Mouse (Mus musculus): ENCODE data around the gene Foxe1. TPM values are rescaled to one million over a fixed set of nuclear protein-coding genes. Genes with fewer than 3 reads are reported as not detected.
A peak's percentile ranks its signal among the peaks of the same experiment; 100 is the strongest.

Foxe1 gene
- polyA plus RNA-seq, 1 experiment from 2014 or later: not detected

DNA sequence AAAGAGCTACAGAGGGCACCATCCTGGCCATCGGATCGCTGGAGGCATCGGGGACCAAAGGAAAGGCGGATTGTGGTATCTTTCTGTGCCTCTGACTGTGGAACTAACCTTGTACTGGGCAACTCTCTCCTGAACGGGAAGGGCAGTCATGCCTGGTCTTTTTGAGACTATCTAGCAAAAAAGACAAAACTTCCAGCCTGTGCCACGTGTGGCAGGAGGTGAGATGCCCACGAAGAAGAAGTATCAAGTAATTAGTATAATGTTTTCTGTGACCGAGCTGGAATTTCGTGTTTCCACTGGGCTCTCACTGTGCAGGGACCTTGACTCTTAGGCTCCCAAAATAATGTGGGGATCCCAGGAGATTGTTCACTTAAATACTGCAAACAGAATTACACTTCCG lies 4.4 kb upstream of the Foxe1 start:
- H3K4me2 ChIP-seq (replicated peaks; ENCODE audit: low read depth): no peak overlapping the region
- no peak overlapping the region for H3K27ac ChIP-seq (ENCODE audit: low read depth, low read length)
- peaks cover 73% of the 10 kb centered on the region for H3K27me3 ChIP-seq (replicated peaks; ENCODE audit: control insufficient read depth, insufficient read depth, low read length)
- no peaks in the 10 kb centered on the region for H3K4me1 ChIP-seq (replicated peaks; ENCODE audit: control insufficient read depth, insufficient read depth, low read length)
- H3K36me3 ChIP-seq (ENCODE audit: control insufficient read depth, insufficient read depth): no peaks in the 10 kb centered on the region
- TF ChIP-seq CTCF (IDR thresholded peaks at IDR 0.05; ENCODE audit: low read depth): no peak
- 28% methylated on average over 10 of the region's 10 CpGs for WGBS
- H3K9me3 ChIP-seq (ENCODE audit: control insufficient read depth): no peaks in the 10 kb centered on the region
- no peak for ATAC-seq
- no peak overlapping the region for H3K4me3 ChIP-seq (ENCODE audit: low read depth, low read length)
- no peak overlapping the region for H3K9ac ChIP-seq (ENCODE audit: low read depth, low read length)

- H3K4me2 ChIP-seq (replicated peaks; ENCODE audit: low read depth): no peak overlapping the region
- no peak for TF ChIP-seq CTCF (IDR thresholded peaks at IDR 0.05; ENCODE audit: low read depth)
- H3K9ac ChIP-seq (ENCODE audit: low read depth, low read length): no peak overlapping the region
- H3K27ac ChIP-seq (ENCODE audit: low read depth, low read length): no peak overlapping the region
- no peak overlapping the region for H3K4me3 ChIP-seq (ENCODE audit: low read depth, low read length)
- ATAC-seq: no peak
- 2% methylated on average over 26 of the region's 26 CpGs for WGBS
- no peaks in the 10 kb centered on the region for H3K9me3 ChIP-seq (ENCODE audit: control insufficient read depth)
- peaks cover 78% of the 10 kb centered on the region for H3K27me3 ChIP-seq (replicated peaks; ENCODE audit: control insufficient read depth, insufficient read depth, low read length)
- no peaks in the 10 kb centered on the region for H3K4me1 ChIP-seq (replicated peaks; ENCODE audit: control insufficient read depth, insufficient read depth, low read length)
- H3K36me3 ChIP-seq (ENCODE audit: control insufficient read depth, insufficient read depth): no peaks in the 10 kb centered on the region
Observed at GRCm38 (mm10) chr4:46339584-46339983, 3.8 kb upstream of the Foxe1 start.

GRCm38 (mm10) chr4:46341831-46342680 lies 1.4 kb upstream of the Foxe1 start:
- Histone ChIP-seq H3K27me3 (replicated peaks; ENCODE audit: control insufficient read depth, insufficient read depth, low read length) (peaks cover 93% of the 10 kb centered on the region), H3K4me2 (replicated peaks; ENCODE audit: low read depth) (no peak overlapping the region), H3K9me3 (ENCODE audit: control insufficient read depth) (no peaks in the 10 kb centered on the region), H3K4me3 (ENCODE audit: low read depth, low read length) (no peak overlapping the region), H3K9ac (ENCODE audit: low read depth, low read length) (no peak overlapping the region), H3K27ac (ENCODE audit: low read depth, low read length) (no peak overlapping the region), H3K36me3 (ENCODE audit: control insufficient read depth, insufficient read depth) (no peaks in the 10 kb centered on the region), H3K4me1 (replicated peaks; ENCODE audit: control insufficient read depth, insufficient read depth, low read length) (no peaks in the 10 kb centered on the region)
- ATAC-seq: no peak
- 14% methylated on average over 22 of the region's 22 CpGs for WGBS
- TF ChIP-seq CTCF (IDR thresholded peaks at IDR 0.05; ENCODE audit: low read depth): no peak

DNA sequence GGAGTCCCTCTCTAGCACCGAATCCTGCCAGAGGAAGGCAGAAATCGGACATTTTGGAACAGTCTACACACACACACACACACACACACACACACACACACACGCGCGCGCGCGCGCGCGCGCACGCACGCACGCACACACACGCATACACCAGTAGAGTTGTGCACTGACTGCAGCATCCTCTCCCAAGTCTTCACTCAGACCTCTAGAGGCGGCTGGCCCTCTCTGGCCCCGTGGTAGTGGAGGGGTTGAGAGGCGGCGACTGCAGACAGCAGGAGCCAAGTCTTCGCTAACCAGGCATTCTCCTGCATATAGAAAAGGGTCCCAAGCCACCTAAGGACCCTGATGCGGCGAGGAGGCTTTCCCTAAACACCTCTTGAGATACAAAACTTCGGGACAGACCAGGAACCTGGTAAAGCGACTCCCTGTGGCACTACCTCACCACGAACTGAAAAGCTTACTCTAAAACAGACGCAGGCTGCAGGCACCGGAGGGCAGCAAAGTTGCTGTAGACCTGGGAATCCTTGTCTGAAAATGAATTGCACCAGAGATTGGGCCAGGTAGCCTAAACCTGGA lies 610 bp upstream of the Foxe1 start:
- Histone ChIP-seq H3K4me1 (replicated peaks; ENCODE audit: control insufficient read depth, insufficient read depth, low read length) (no peaks in the 10 kb centered on the region), H3K4me3 (ENCODE audit: low read depth, low read length) (no peak overlapping the region), H3K36me3 (ENCODE audit: control insufficient read depth, insufficient read depth) (no peaks in the 10 kb centered on the region), H3K9ac (ENCODE audit: low read depth, low read length) (no peak overlapping the region), H3K27ac (ENCODE audit: low read depth, low read length) (no peak overlapping the region), H3K4me2 (replicated peaks; ENCODE audit: low read depth) (no peak overlapping the region), H3K9me3 (ENCODE audit: control insufficient read depth) (no peaks in the 10 kb centered on the region), H3K27me3 (replicated peaks; ENCODE audit: control insufficient read depth, insufficient read depth, low read length) (peaks cover 96% of the 10 kb centered on the region)
- no peak for TF ChIP-seq CTCF (IDR thresholded peaks at IDR 0.05; ENCODE audit: low read depth)
- ATAC-seq: no peak
- WGBS: under 1% methylated on average over 28 of the region's 28 CpGs

DNA sequence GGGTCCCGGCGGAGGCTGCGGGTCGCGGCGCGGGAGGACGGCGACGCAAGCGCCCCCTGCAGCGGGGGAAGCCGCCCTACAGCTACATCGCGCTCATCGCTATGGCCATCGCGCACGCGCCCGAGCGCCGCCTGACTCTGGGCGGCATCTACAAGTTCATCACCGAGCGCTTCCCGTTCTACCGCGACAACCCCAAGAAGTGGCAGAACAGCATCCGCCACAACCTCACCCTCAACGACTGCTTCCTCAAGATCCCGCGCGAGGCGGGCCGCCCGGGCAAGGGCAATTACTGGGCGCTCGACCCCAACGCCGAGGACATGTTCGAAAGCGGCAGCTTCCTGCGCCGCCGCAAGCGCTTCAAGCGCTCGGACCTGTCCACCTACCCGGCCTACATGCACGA lies 879 bp downstream of the Foxe1 start:
- TF ChIP-seq CTCF (IDR thresholded peaks at IDR 0.05; ENCODE audit: low read depth): peak; percentile 26
- H3K36me3 ChIP-seq (ENCODE audit: control insufficient read depth, insufficient read depth): no peaks in the 10 kb centered on the region
- WGBS: under 1% methylated on average over 51 of the region's 51 CpGs
- H3K4me3 ChIP-seq (ENCODE audit: low read depth, low read length): peak overlapping the region; percentile 45
- H3K27ac ChIP-seq (ENCODE audit: low read depth, low read length): no peak overlapping the region
- no peaks in the 10 kb centered on the region for H3K9me3 ChIP-seq (ENCODE audit: control insufficient read depth)
- peak overlapping the region; percentile 62 for H3K4me2 ChIP-seq (replicated peaks; ENCODE audit: low read depth)
- ATAC-seq: no peak
- H3K27me3 ChIP-seq (replicated peaks; ENCODE audit: control insufficient read depth, insufficient read depth, low read length): peaks cover 99% of the 10 kb centered on the region
- H3K4me1 ChIP-seq (replicated peaks; ENCODE audit: control insufficient read depth, insufficient read depth, low read length): no peaks in the 10 kb centered on the region
- 0 out of 2 replicates have a peak overlapping the region, but pooled peaks have one; percentile 11 for H3K9ac ChIP-seq (ENCODE audit: low read depth, low read length)

DNA sequence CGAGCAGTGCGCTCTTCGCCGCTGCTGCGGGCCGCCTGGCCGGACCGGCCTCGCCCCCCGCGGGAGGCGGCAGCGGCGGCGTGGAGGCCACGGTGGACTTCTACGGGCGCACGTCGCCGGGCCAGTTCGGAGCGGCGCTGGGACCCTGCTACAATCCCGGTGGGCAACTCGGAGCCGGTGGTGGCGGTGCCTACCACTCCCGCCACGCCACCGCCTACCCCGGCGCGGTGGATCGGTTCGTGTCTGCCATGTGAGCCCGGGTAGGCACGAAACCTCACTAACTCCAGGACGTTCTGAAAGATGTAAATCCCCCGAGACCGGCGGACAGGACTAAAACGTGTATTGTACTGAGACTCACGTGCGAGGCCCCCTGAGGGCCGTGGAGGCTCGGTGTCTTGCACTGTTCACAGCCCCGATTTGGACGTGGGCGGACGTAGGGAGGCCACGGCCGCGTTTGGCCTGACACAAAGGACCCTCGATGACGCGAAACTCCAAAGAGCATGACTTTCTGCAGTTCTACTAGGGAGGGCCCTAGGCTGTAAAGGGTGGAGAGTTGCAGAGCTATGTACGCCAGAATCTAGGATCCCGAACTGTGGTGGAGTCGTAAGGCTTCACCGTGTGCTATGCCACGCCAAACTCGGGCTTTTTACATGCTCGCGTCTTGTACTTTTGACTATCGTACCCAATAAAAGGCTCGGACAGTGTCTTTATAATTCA lies 1.8 kb downstream of the Foxe1 start:
- Histone ChIP-seq H3K4me3 (ENCODE audit: low read depth, low read length) (peak overlapping the region; percentile 45), H3K4me2 (replicated peaks; ENCODE audit: low read depth) (peak overlapping the region; percentile 62), H3K27ac (ENCODE audit: low read depth, low read length) (no peak overlapping the region), H3K9ac (ENCODE audit: low read depth, low read length) (no peak overlapping the region), H3K4me1 (replicated peaks; ENCODE audit: control insufficient read depth, insufficient read depth, low read length) (no peaks in the 10 kb centered on the region), H3K27me3 (replicated peaks; ENCODE audit: control insufficient read depth, insufficient read depth, low read length) (peaks cover 99% of the 10 kb centered on the region), H3K9me3 (ENCODE audit: control insufficient read depth) (no peaks in the 10 kb centered on the region), H3K36me3 (ENCODE audit: control insufficient read depth, insufficient read depth) (no peaks in the 10 kb centered on the region)
- TF ChIP-seq CTCF (IDR thresholded peaks at IDR 0.05; ENCODE audit: low read depth): no peak
- WGBS: 4% methylated on average over 65 of the region's 67 CpGs
- no peak for ATAC-seq

Measured in intestine, postnatal 0 days (tissue).